Mouse (Mus musculus) C2C12 (cell line): Measurements from ENCODE around the gene Nle1. TPM values are rescaled to one million over a fixed set of nuclear protein-coding genes. Genes with fewer than 3 reads are reported as not detected.

Experiments used
- H3K27me3 ChIP-seq: one replicate; pipeline ENCODE4 v1.6.1; 2011; ENCODE audit not compliant: control insufficient read depth, insufficient read depth, insufficient read length
- H3K36me3 ChIP-seq: one replicate; pipeline ENCODE4 v1.6.1; 2011; ENCODE audit not compliant: control insufficient read depth, insufficient read depth
- H3K4me3 ChIP-seq: one replicate; pipeline ENCODE4 v1.5.1; 2011; ENCODE audit warnings: mild to moderate bottlenecking, control low read depth; ENCODE audit not compliant: poor library complexity, insufficient read depth, severe bottlenecking
- H3K79me2 ChIP-seq: one replicate; pipeline ENCODE4 v1.6.1; 2011; ENCODE audit not compliant: control insufficient read depth, insufficient read depth
- H3K79me3 ChIP-seq: one replicate; pipeline ENCODE4 v1.6.1; 2011; ENCODE audit warnings: low read depth, control low read depth
- H3ac ChIP-seq: one replicate; pipeline ENCODE3; 2011; ENCODE audit warnings: low read depth; ENCODE audit not compliant: control insufficient read depth, insufficient read length
- CEBPB ChIP-seq: IDR thresholded peaks from one replicate; pipeline ENCODE4 v1.6.1; 2011; ENCODE audit warnings: low read depth, mild to moderate bottlenecking, control low read depth, moderate library complexity
- CTCF ChIP-seq: IDR thresholded peaks from one replicate; pipeline ENCODE4 v1.5.1; 2011; ENCODE audit not compliant: control insufficient read depth, insufficient read depth, insufficient read length
- FOSL1 ChIP-seq: IDR thresholded peaks from one replicate; pipeline ENCODE4 v1.8.0; 2011; ENCODE audit warnings: mild to moderate bottlenecking, low read length; ENCODE audit not compliant: poor library complexity, insufficient read depth, severe bottlenecking
- MAX ChIP-seq: IDR thresholded peaks from one replicate; pipeline ENCODE4 v1.6.1; 2011; ENCODE audit warnings: mild to moderate bottlenecking, control low read depth
- MYOD1 ChIP-seq: IDR thresholded peaks from one replicate; pipeline ENCODE4 v1.6.1; 2011; ENCODE audit warnings: low read depth; ENCODE audit not compliant: control insufficient read depth, insufficient read length
- MYOG ChIP-seq: IDR thresholded peaks from one replicate; pipeline ENCODE4 v1.6.1; 2011; ENCODE audit not compliant: control insufficient read depth, insufficient read length; ENCODE audit errors: extremely low read depth
- USF1 ChIP-seq: IDR thresholded peaks from one replicate; pipeline ENCODE4 v1.6.1; 2011; ENCODE audit warnings: low read depth, mild to moderate bottlenecking, control low read depth, moderate library complexity
- polyA plus RNA-seq: library from polyadenylated mRNA; unstranded; fragments of >200 nt; fragmentation: generic; extraction: Trizol; gene quantifications from one replicate; pipeline ENCODE4 v1.2.1, GENCODE M21; 2012; ENCODE audit warnings: missing spikeins

Nle1 gene
- polyA plus RNA-seq, 1 experiment, result 46.5 TPM

DNA sequence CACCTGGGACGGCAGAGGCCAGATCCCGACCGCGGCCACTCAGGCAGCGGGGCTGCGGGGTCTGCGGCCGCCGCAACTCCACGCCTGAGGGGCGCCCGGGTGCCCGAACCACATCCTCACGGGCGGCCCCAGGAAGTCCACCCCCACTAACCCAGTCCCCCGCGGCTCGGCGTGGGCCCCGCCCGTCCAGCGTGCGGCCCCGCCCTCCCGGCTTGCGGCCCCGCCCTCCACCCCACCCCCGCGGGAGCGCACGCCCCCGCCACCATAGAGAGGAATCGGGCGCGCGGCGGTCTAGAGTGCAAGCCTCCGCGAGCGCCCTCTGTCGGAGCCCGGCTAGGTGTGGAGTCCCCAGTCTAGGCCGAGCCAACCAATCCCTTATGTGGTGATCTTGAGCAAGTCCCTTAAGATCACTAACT, 37.2 kb downstream of the Nle1 start, which contains the start of gene Rffl:
Gene Rffl, minus strand, starts transcription at position 180 of the 416 bp plus-strand sequence.
- TF ChIP-seq MAX (no peak), CTCF (peak; percentile 77)
- H3ac ChIP-seq, result peak within 1 kb of the TSS; percentile 77
- H3K36me3 ChIP-seq, result no peaks in the 10 kb centered on the region
- no peaks in the 10 kb centered on the region for H3K79me3 ChIP-seq
- H3K4me3 ChIP-seq, result peak within 1 kb of the TSS; percentile 59
- H3K27me3 ChIP-seq, result no peaks in the 10 kb centered on the region
- H3K79me2 ChIP-seq, result no peaks in the 10 kb centered on the region

DNA sequence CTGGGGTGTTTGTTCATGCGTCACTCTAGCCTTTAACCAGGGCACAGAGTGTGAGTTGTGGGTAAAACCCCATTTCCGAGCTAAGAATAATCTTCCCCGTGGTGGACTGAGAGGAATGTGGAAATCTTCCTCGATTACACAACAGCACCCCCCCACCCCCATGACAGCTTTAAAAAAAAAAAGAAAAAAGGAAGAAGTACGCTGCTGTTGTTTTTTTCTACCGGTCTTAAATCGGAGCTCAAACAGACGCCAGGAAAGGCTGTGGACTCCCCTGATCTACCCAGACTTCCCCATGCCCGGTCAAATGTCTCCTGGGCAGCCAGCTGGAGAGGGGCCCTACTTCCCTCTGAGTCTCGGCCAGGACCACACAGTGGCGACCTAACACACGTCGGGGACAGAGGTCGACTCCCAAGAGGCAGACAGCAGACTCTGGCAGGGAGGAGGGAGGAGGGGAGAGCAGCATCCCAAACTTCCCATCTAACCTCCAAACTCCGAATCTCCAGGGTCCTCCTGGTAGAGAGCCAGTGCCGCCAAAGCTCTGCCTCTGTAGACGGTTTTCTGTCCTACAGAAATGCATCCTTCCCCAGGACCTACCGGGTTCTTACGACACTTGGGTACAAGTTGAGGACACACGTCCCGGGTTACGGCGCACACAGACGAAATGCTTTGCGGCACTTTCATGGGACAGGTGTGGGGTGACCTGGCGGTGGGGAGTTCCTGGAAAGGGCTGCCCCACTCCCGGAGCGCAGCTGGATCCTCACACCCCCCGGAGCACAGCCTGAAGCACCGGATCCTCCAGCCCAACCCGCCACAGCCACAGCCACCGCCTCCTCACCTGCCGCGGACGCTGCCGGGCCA, 37.8 kb downstream of the Nle1 start:
- peak overlapping the region; percentile 59 for H3K4me3 ChIP-seq
- no peaks in the 10 kb centered on the region for H3K27me3 ChIP-seq
- TF ChIP-seq MYOG (no peak), MYOD1 (no peak), FOSL1 (no peak), USF1 (no peak), CEBPB (no peak), MAX (no peak), CTCF (no peak)
- no peaks in the 10 kb centered on the region for H3K36me3 ChIP-seq
- no peaks in the 10 kb centered on the region for H3K79me3 ChIP-seq
- no peaks in the 10 kb centered on the region for H3K79me2 ChIP-seq
- peak overlapping the region; percentile 77 for H3ac ChIP-seq

DNA sequence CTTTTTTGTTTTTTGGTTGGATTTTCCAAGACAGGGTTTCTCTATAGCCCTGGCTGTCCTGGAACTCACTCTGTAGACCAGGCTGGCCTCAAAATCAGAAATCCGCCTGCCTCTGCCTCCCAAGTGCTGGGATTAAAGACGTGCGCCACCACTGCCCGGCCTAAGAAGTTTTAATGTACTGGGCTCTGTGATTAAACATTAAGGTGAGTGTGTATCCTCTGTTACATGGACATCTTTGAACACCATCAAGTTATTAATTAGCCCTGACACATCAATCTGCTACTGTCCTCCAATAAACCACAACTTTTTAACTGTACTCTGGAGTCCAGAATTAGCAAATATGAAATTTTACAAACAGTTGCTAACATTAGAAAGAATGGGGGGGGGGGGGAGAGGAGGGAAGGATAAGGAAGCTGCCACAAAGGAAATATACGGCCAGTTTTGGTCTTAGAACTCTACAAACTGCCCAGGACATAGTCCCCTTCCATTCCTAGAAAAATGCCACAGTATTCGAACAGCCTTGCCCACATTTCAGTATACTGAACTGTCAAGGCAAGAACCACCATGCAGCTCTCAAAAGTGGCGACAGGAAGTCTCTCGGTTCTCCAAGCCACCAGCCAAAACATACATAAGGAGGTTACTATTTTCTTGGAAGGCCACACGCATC, 38.6 kb downstream of the Nle1 start:
- no peaks in the 10 kb centered on the region for H3K27me3 ChIP-seq
- TF ChIP-seq MYOD1, result no peak
- no peak overlapping the region for H3K4me3 ChIP-seq
- no peaks in the 10 kb centered on the region for H3K36me3 ChIP-seq
- H3ac ChIP-seq, result no peak overlapping the region
- H3K79me2 ChIP-seq, result no peaks in the 10 kb centered on the region
- no peaks in the 10 kb centered on the region for H3K79me3 ChIP-seq

DNA sequence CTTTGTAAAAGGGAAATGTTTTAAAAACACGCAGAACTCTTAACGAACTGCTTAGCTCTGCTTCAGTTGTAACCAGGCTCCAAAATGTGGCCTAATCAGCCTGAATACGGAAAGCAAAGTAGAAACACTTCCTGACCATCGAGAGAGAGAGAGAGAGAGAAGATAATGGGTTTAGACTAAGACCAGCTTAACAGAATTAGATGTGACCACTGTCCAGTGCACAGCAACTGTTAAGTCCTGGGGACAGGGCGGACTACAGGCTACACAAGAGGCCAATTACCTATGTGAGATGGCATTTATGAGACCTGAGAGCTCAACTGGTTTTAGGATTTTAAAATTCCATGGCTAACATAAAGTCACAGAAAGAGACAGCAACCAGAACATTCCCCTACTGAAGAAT, 40.3 kb downstream of the Nle1 start:
- H3K79me2 ChIP-seq, result no peaks in the 10 kb centered on the region
- H3K36me3 ChIP-seq, result no peaks in the 10 kb centered on the region
- H3ac ChIP-seq, result no peak overlapping the region
- H3K27me3 ChIP-seq, result no peaks in the 10 kb centered on the region
- TF ChIP-seq MYOG, result no peak
- TF ChIP-seq MAX, result no peak
- TF ChIP-seq CTCF, result no peak
- TF ChIP-seq CEBPB, result no peak
- no peak for TF ChIP-seq MYOD1
- H3K79me3 ChIP-seq, result no peaks in the 10 kb centered on the region
- no peak overlapping the region for H3K4me3 ChIP-seq

DNA sequence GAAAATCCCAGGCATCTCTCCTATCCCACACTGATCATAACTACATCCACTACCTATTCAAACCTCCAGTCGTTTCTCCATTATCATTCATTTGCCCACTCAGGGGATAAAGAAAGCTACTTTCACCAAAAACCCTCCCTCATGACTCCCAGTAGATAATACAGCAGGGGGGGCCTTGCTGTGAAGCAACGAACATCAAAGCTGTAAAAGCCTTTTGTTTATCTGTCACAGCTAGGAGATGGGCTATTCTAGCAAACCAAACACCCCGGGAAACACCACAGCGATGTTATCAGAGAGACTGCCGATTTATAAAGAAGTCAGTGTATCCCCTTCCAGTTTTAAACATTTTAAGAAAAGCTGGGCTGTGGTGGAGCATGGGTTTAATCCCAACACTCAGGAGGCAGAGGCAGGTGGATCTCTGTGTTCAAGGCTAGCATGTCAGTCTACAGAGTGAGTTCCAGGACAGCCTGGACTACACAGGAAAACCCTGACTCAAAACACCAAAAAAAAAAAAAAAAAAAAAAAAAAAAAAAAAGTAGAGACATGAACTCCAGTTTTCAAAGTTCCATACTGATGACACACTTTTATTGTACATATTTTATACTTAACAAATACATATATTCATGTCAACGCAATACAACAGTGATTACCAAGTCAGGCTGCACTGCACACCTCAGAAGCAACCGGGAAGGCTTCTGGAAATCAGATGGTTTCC, 41.2 kb downstream of the Nle1 start:
- Histone ChIP-seq H3K36me3 (no peaks in the 10 kb centered on the region), H3ac (no peak overlapping the region), H3K79me2 (no peaks in the 10 kb centered on the region), H3K4me3 (no peak overlapping the region), H3K27me3 (no peaks in the 10 kb centered on the region), H3K79me3 (no peaks in the 10 kb centered on the region)
- TF ChIP-seq USF1, result no peak
- no peak for TF ChIP-seq MYOD1

DNA sequence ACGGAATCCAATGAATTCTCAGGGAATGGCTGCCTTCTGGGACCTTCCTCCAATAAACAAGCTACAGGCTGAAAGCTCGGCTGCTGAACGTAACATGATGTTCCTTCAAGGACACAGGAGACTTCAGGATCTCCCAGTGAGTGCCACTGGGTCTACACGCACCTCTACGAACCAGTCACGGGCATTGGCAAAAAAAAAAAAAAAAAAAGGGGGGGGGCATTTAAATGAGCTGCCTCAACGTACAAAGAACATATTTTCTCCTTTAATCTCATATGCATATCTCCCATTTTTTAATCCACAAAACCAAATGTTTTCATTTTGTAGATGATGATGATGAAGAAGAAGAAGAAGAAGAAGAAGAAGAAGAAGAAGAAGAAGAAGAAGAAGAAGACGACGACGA, 42.3 kb downstream of the Nle1 start:
- H3K4me3 ChIP-seq, result no peak overlapping the region
- H3K27me3 ChIP-seq, result no peaks in the 10 kb centered on the region
- no peaks in the 10 kb centered on the region for H3K79me3 ChIP-seq
- H3ac ChIP-seq, result no peak overlapping the region
- no peaks in the 10 kb centered on the region for H3K79me2 ChIP-seq
- H3K36me3 ChIP-seq, result no peaks in the 10 kb centered on the region
- TF ChIP-seq CTCF, result no peak
- no peak for TF ChIP-seq USF1
- TF ChIP-seq MYOG, result no peak
- TF ChIP-seq CEBPB, result no peak
- TF ChIP-seq MAX, result no peak
- no peak for TF ChIP-seq MYOD1
- TF ChIP-seq FOSL1, result no peak
